Mouse (Mus musculus) bone marrow, adult 2 months (tissue): Measurements from ENCODE around the gene Egfr. TPM values are rescaled to one million over a fixed set of nuclear protein-coding genes. Genes with fewer than 3 reads are reported as not detected.

Source experiments
- H3K27ac ChIP-seq: fragments of 200-500 bp; 2 replicates; pipeline ENCODE4 v1.5.1; 2012; ENCODE audit warnings: low read depth, mild to moderate bottlenecking, control low read depth, inconsistent platforms, low read length; ENCODE audit not compliant: control insufficient read depth, poor library complexity, insufficient read depth
- H3K4me1 ChIP-seq: fragments of 200-500 bp; 2 replicates; pipeline ENCODE4 v1.6.1; 2011; ENCODE audit warnings: low read length; ENCODE audit not compliant: control insufficient read depth, insufficient read depth
- H3K4me3 ChIP-seq: fragments of 200-500 bp; replicated peaks from 2 replicates; pipeline ENCODE3; 2011; ENCODE audit warnings: mild to moderate bottlenecking, low read depth, low read length, control low read depth; ENCODE audit not compliant: control insufficient read depth
- CTCF ChIP-seq: fragments of 200-500 bp; IDR thresholded peaks from 2 replicates; pipeline ENCODE4 v1.5.1; 2011; ENCODE audit warnings: low read length, control low read depth; ENCODE audit not compliant: control insufficient read depth, insufficient read depth
- POLR2A ChIP-seq: fragments of 200-500 bp; IDR thresholded peaks from 2 replicates; pipeline ENCODE4 v1.6.1; 2011; ENCODE audit warnings: low read depth, mild to moderate bottlenecking, control low read depth, low read length, borderline replicate concordance; ENCODE audit not compliant: control insufficient read depth
- WGBS: fragments of 180-500 bp; shearing (Covaris S2); methylation state at CpG from one replicate; pipeline ENCODE4 v1.1.7; 2018; 5-methylcytosine and 5-hydroxymethylcytosine counted together
- polyA plus RNA-seq: library from polyadenylated mRNA; stranded (reverse); fragments of >200 nt; gene quantifications from 2 replicates; pipeline ENCODE4 v1.2.4, GENCODE M21; 2011; ENCODE audit warnings: low replicate concordance; ENCODE audit not compliant: missing spikeins, insufficient read depth, insufficient read length

Egfr gene
- polyA plus RNA-seq, 1 experiment, result 1.6 TPM

DNA sequence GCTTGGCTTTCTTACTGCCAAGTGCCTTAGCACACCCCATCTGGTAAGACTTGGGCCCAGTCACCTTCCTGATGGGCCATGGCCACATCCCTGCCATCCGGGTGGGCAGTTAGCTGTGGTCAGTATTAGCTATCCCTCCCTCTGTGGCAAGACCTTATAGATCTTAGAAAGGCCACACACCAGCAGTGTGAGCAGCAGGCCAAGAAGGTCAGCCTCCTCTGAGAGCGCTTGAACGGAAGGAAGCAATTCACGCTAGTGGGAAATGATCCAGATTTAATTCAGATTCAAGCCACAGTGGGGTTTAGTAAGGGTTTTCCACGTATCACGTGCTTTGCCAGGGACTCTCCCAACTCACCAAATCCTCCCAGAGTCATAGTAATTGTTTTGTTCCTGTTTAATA, 96.9 kb downstream of the Egfr start:
- no peaks in the 10 kb centered on the region for H3K4me1 ChIP-seq
- TF ChIP-seq POLR2A (no peak), CTCF (no peak)
- H3K27ac ChIP-seq, result no peak overlapping the region
- 79% methylated on average over 6 of the region's 6 CpGs for WGBS
- no peak overlapping the region for H3K4me3 ChIP-seq

DNA sequence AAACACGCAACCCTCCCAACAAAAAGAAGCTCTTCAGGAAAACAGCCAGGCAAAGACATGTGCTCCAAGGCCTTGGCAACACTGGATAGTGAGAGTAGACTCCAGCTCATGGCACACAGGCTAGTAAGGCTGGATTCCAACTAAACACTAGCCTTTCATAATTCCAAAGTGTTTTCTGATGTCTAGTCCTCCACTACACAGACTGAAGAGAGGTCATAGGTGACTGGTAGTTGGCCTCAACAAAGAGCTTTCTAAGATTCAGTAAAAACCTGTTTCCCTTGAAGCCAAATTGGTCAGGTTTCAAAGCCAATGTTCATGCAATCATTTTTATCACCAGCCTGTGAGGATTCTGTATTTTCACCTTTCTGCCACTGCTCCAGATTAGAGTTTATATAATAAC, 99.4 kb downstream of the Egfr start:
- H3K4me3 ChIP-seq, result no peak overlapping the region
- H3K27ac ChIP-seq, result no peak overlapping the region
- no peak for TF ChIP-seq POLR2A
- no peak for TF ChIP-seq CTCF
- no peaks in the 10 kb centered on the region for H3K4me1 ChIP-seq
- WGBS, result 69% methylated on average over 1 of the region's 1 CpGs

DNA sequence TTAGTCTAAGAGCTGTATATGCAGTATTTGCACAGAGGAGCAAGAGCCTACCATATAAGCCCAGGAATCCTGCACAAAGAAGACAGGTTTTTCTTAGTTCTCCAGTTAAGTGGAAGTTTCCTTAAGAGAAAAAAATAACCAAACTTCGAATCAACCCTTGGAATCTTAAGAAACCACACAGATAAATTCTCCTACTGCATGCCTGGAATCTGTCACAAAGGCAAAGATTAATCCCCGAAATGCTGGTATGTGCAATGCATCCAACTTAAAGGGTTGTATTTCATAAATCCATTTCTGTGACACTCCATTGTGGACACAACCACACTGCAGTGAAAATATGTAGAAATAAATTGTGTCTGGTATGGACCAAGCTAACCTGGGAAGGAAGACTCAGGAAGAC, 102.1 kb downstream of the Egfr start:
- WGBS, result 42% methylated on average over 2 of the region's 2 CpGs
- H3K4me1 ChIP-seq, result no peaks in the 10 kb centered on the region
- no peak for TF ChIP-seq CTCF
- TF ChIP-seq POLR2A, result no peak
- no peak overlapping the region for H3K4me3 ChIP-seq
- H3K27ac ChIP-seq, result no peak overlapping the region

DNA sequence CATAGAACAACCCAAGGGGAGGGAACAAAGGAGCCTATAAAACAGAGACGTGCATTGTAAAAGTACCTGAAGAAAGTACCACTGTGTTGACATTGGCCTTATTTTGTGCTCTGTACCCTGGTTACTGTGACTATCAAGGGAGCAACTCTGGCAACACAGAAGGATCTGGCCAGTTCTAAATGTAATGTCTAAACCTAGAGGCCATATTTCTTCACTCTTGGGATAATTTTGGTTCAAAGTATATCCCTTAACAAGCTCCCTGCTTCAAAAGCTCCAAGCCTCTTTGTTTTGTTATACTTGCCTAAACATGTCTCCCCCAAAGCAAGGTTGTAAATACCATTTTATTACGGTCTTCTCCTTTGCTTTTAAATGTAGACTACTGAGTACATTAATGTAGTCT, 105.3 kb downstream of the Egfr start:
- no peak for TF ChIP-seq CTCF
- no peak for TF ChIP-seq POLR2A
- H3K4me3 ChIP-seq, result no peak overlapping the region
- WGBS, result 78% methylated on average over 2 of the region's 2 CpGs
- no peak overlapping the region for H3K27ac ChIP-seq
- no peaks in the 10 kb centered on the region for H3K4me1 ChIP-seq

DNA sequence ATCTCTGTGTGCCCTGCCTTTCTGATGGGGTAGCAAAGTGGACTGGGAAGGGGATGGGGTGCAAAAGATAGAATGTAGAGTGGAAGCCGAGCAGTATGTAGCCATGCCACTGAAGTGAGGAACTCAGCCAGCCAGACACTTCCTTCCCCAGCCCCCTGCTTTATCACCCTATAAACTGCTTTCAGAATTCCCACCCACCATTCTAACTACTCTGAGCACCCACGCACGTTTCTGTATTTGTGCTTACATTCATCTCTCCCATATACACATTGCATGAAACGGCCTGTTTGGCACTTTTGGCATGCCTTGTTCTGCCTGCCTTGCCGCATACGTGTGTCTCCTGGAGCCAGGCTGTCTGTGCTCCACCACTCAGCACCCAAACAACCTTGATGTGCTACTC, 109.0 kb downstream of the Egfr start:
- TF ChIP-seq CTCF, result no peak
- no peak for TF ChIP-seq POLR2A
- Histone ChIP-seq H3K27ac (no peak overlapping the region), H3K4me3 (no peak overlapping the region), H3K4me1 (no peaks in the 10 kb centered on the region)
- 57% methylated on average over 6 of the region's 6 CpGs for WGBS

DNA sequence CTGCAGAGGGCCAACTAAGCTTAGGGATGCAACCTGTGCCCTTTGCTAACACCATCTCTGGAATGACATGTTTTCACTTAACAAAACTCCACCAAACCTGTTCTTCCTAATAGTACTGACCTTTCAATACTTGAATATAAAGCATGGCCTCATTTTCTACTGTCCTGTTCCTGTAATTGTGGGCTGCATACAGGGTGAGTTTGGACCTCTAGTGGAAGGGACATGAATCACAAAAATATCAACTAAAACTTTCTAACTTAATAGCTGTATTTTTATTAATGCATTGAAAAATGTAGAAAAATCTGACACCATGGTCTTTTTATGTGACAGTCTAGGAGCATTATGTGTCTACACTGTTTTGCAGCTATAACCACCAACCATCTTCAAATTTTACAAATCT, 111.5 kb downstream of the Egfr start:
- TF ChIP-seq POLR2A (no peak), CTCF (no peak)
- H3K4me3 ChIP-seq, result no peak overlapping the region
- no peak overlapping the region for H3K27ac ChIP-seq
- H3K4me1 ChIP-seq, result no peaks in the 10 kb centered on the region

DNA sequence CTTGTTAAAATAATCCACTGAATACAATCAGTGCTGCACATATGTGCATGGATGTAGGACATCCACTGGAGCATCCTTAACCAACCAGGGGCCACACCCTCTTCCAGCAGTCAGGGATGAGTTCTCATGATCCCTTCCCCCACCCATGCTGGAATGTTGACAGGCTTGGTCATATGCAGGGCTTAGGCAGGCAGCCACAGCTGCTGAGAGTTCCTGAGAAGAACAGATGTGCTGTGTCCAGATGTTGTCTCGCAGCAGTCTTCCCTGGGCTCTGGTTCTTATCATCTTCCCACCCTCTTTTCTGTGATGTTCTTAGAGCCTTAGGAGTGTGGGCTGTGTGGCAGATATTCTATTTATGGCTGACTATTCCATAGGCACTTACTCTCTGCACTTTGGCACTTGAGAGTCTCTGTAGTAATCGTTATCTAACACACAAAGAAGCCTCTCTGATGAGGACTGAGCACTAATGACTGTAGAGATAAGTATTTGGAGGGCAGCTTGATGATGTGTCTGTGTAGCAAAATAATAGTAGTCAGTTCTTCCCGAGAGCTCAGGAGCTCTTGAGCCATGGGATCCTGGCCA, 113.1 kb downstream of the Egfr start:
- TF ChIP-seq CTCF, result no peak
- WGBS, result 68% methylated on average over 3 of the region's 3 CpGs
- H3K27ac ChIP-seq, result no peak overlapping the region
- no peak overlapping the region for H3K4me3 ChIP-seq
- H3K4me1 ChIP-seq, result peaks cover 1% of the 10 kb centered on the region; the same call in 1 of the 2 replicates

DNA sequence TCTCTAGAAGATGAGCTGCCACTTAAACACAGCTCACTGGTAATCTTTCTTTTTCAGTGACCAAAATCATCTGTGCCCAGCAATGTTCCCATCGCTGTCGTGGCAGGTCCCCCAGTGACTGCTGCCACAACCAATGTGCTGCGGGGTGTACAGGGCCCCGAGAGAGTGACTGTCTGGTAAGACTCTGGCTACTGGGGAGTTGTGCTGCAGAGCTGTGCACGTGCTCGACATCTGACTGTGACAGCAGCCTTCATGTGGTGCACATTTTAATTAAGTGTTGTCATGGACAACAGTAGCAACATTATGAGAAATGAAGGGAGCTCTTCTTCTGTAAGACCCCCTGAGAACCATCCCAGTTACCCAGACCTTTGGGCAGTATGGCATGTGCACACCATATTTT, 116.0 kb downstream of the Egfr start:
- H3K4me3 ChIP-seq, result no peak overlapping the region
- peaks cover 1% of the 10 kb centered on the region; the same call in 1 of the 2 replicates for H3K4me1 ChIP-seq
- H3K27ac ChIP-seq, result no peak overlapping the region
- 71% methylated on average over 6 of the region's 6 CpGs for WGBS
- no peak for TF ChIP-seq CTCF
- TF ChIP-seq POLR2A, result no peak

DNA sequence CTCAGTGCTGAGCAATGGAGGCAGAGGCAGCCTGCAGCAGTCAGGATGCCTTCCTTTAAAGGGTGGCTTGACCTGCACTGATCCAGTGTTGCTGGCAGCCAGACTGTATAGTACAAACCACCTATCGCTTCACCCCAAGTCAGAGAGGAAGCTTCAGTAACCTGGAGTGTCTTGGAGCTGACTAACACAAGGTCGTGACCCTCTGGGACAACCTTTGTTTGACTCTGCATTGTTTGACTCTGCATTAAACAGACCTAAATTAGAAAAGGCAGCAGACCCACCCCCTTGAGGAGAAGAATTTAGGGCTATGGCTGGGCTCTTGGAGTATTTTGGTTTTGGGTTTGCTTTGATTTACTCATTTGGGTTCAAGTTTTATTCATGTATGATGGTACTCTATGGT, 117.5 kb downstream of the Egfr start:
- no peak overlapping the region for H3K4me3 ChIP-seq
- WGBS, result 76% methylated on average over 2 of the region's 2 CpGs
- no peak overlapping the region for H3K27ac ChIP-seq
- no peak for TF ChIP-seq POLR2A
- peaks cover 1% of the 10 kb centered on the region; the same call in 1 of the 2 replicates for H3K4me1 ChIP-seq
